Mouse (Mus musculus): ENCODE measurements around the gene Catsperb. TPM values are rescaled to one million over a fixed set of nuclear protein-coding genes. Genes with fewer than 3 reads are reported as not detected.

Catsperb gene
- polyA plus RNA-seq (2015; fragmentation: Illumina TruSeq; extraction: RNeasy Lipid Tissue Mini Kit (QIAGEN cat#74804); ENCODE audit: insufficient read depth, low read depth, low replicate concordance), result not detected

GRCm38 (mm10) chr12:101404353-101404752 lies at the start of gene Catsperb:
Gene Catsperb (plus strand): TSS chr12:101404653.

Data from pancreas, adult 10 weeks (tissue).